Mouse (Mus musculus): ENCODE measurements around the gene Zfp946.

Gene Zfp946

GRCm38 (mm10) chr17:22423952-22424617 is at the start of gene Zfp946:
Gene Zfp946, plus strand, starts transcription at chr17:22424222.
- DNase-seq, result peak; percentile 69

- DNase-seq, result no peak
Observed at GRCm38 (mm10) chr17:22410756-22411155, 13.3 kb upstream of the Zfp946 start.

GRCm38 (mm10) chr17:22417510-22417909 is 6.5 kb upstream of the Zfp946 start:
- peak; percentile 28 for DNase-seq

- DNase-seq, result peak; percentile 10
Observed at GRCm38 (mm10) chr17:22424636-22425354, 773 bp downstream of the Zfp946 start.

GRCm38 (mm10) chr17:22447684-22448083 is 23.7 kb downstream of the Zfp946 start:
- no peak for DNase-seq

GRCm38 (mm10) chr17:22497120-22497519 is 73.1 kb downstream of the Zfp946 start:
- no peak for DNase-seq

Data from cerebellum, adult 11 months (tissue).